Mouse (Mus musculus) frontal cortex, postnatal 25 days (tissue): ENCODE measurements around the gene Myo15b.

Experiments
- DNase-seq, 2 experiments: peaks; one replicate each; pipeline ENCODE4 v3.0.0; 2022; ENCODE audit warnings: low spot score in 2 of 2

The Myo15b gene

GRCm38 (mm10) chr11:115903384-115904230 lies 45.4 kb downstream of the Myo15b start:
- no peak for DNase-seq

DNA sequence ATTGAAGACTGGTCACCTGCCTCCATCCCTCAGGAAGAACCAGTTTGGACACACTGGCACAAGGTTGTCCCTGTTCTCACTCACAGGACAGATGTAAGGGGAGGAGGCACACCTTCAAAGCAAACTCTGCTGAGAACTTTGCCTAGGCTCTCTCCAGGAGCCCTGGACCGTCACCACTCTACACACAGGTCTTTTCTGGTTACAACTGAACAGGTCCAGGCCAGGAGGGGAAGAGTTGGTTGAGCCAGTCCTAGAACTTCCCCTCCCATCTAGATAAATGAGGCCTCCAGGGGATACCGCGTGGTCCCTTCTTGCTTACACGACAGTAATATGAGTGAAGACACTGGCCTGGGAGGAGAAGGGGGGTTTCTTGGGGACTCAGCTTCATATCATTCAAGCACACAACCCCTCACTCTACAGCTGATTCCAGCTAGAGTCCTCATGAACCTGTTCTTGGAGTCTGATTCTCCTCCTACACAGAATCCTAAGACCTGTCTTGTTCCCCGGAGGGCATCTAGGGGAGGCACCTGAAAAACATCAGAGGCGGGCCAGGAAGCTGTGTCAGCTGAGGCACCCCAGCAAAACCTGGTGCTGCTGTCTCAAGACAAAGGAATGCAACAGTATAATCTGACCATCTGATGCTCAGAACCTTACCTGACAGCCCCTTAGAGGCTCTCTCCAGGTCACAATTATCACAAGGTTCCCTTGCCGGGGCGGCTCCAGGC lies 46.2 kb downstream of the Myo15b start:
- no peak for DNase-seq

DNA sequence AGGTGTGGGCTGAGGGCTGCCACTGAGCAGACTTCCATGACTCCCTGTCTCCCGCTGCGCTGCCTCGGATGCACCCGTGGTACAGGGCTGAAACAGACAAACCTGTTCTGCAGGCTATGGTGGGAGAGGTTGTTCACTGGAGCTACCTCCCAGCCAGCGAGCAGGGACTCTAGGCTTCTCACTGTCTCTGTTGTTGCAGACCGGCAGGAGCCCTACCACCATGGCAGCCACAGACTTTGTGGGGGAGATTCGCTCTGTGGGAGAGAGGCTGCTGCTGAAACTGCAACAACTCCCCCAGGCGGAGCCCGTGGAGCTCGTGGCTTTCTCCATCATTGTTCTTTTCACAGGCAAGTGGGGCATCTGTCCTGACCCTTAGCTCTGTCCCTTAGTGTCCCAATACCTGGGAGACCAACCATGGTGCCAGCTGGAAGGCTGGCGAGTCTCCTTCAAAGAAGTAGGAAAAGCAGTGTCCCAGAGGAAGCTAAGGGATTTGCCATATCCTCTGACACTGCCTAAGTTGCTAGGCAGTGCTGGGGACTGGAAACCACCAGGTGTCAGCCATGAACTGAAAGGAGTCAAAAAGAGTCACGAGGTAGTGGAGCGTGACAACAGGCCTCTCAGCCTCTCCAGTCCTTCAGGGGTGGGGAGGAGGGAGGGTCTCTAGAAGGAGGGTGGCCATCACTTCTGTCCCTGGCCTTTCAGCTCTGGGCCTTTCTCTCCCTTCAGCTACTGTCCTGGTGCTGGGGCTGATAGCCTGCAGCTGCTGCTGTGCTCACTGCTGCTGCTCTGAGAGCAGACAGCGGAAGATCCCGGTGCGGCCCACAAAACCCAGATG lies 47.0 kb downstream of the Myo15b start:
- DNase-seq = peak in 1 of 2 experiments; percentile 17

DNA sequence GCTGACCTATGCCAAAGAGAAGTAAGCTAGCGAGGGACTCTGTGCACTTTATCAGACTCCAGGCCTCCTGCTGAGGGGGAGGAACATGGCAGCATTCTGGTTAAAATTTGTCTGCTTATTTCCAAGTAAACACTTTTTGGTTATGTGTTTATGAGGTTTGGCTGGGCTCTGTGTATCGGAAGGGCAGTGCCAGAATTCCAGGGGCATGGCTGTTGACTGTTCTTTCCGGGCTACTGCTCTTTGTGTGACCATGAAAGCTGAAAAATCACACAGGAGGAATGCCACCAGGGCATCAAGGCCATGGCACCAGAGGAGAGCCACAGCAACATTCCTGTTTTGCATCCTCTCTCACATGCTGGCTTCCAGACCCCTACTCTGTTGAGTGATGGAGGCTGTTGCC lies 47.9 kb downstream of the Myo15b start:
- no peak for DNase-seq

- no peak for DNase-seq
Observed at GRCm38 (mm10) chr11:115906521-115906920, 48.3 kb downstream of the Myo15b start.

DNA sequence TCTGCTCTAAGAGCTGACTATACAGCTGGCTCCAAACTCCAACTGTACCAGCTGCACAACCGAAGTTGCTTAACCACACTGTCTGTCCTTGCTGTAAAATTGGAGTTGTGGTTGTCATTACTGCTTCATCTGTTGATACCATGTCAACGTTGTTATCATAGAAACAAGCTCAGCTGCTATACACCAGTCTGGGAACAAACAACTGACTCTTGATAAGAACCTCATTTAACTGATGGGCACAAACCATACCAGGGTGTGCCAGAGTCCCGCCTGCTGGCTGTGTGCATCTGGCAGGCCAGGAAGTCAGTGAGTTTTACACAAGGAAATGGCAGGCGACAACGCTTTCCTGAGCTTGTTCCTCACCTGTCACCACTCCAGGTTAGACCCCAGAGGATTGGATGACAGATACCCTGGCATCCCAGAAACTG lies 52.9 kb downstream of the Myo15b start:
- DNase-seq = no peak

- no peak for DNase-seq
Observed at GRCm38 (mm10) chr11:115911632-115912376, 53.6 kb downstream of the Myo15b start, which contains the start of gene Smim6. TSS of gene Smim6 (plus strand) at chr11:115912017.

DNA sequence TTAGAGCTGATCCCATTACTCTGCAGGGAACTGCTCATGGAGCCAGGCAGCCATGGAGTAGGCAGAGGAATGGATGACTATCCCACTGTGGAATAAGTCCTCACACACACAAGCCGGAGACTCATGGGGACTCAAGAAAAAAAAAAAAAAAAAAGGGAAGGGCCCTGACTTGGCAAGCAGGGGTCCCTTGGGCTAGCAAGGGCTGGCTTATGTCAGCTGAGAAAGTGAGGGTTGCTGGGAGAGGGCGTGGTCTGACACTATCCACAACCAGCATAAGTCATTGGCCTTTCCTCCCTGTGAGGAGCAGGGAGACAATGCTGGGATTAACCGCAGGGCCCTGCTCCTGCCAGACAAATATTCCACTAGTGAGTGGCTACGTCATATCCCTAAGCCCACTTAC lies 58.4 kb downstream of the Myo15b start:
- DNase-seq = no peak

DNA sequence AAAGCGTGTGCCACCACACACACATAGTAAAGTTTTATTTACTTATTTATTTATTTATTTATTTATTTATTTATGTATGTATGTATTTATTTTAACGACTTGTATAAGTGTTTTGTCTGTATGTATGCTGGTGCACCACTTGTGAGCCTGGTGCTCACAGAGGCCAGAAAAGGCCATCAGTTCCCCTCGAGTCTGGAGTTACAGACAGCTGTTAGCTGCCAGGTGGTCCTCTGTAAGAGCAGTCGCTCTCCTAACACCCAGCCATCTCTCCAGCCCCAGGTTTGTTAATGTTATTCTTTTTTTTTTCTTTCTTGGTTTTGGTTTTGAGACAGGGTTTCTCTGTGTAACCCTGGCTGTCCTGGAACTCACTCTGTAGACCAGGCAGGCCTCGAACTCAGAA lies 60.4 kb downstream of the Myo15b start:
- no peak for DNase-seq

- no peak for DNase-seq
Observed at GRCm38 (mm10) chr11:115919073-115919472, 60.9 kb downstream of the Myo15b start.

DNA sequence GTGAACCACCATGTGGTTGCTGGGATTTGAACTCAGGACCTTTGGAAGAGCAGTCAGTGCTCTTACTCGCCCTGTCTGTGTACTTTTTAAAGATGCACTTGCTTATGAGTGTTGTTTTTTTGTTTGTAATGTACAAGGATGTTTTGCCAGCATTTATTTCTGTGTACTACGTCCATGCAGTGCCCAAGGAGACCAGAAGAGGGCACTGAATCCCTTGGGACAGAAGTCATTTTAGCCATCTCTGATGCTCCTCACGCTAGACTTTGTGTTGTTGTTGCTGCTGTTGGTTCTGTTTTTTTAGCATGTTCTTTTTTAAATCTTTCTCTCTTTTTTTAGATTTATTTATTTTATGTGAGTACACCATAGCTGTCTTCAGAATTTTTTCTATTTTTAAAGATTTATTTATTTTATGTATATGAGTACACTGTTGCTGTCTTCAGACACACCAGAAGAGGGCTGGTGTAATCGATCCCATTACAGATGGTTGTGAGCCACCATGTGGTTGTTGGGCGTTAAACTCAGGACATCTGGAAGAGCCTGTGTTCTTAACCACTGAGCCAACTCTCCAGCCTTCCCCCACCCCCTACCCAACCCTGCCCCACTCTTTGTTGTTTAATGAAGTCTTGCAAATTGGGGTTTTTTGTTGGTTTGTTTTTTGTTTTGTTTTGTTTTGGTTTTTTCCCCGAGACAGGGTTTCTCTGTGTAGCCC lies 62.1 kb downstream of the Myo15b start:
- no peak for DNase-seq

DNA sequence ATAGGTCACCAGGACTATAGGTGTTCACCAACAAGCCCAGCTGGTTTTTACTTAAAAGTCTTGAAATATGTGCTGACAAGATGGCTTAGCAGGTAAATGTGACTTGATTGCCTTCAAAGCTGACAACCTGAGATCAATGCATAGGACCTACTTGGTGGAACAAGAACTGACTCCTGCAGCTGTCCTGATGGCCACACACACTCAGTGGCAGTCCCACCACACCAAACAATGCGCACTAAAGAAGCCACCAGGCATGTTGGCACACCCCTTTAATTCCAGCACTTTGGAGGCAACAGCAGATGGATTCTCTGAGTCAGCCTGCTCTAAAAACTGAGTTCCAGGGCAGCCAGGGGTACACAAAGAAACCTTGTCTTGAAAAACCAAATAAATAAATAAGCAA lies 63.8 kb downstream of the Myo15b start:
- no peak for DNase-seq

DNA sequence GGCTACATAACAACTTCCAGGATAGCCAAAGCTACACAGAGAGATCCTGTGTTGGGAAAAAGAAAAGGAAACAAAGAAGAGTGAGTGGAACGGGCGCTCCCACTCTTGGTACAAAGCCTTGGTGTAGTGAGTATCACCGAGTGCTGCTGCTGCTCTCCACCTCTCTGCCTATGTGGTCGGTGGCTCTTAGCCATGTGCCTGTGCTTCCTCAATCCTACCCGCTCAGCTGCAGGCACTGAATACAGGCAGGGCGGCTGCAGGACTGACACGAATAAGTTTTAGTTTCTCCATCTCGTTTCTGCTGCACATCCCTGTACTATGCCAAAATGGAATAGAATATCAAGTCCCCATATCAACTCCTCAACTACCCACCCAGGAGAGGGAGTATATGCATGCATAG lies 70.8 kb downstream of the Myo15b start:
- DNase-seq = no peak

DNA sequence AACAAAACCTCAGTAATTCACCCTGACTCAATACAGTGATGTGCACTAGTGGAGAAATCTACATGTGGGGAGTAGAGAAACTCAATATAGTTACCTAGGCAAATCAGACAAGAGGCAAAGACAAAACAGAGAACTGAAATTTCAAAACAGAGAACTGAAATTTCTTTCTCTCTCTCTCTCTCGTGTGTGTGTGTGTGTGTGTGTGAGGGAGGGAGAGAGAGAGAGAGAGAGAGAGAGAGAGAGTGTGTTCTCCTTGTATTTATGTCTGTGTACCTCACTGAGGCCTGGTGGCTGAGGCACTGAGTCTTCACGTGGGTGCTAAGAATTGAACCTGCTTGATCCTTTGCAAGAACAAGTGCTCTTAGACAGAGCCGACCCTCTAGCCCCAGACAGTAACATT lies 71.6 kb downstream of the Myo15b start:
- DNase-seq = no peak

GRCm38 (mm10) chr11:115931235-115931634 lies 73.0 kb downstream of the Myo15b start:
- DNase-seq = no peak

GRCm38 (mm10) chr11:115933108-115933746 lies 75.0 kb downstream of the Myo15b start, which contains the start of the genes Sap30bp and Recql5:
TSS of gene Sap30bp (plus strand) at chr11:115933282.
TSS of gene Recql5 (minus strand) at chr11:115933477.
- DNase-seq = peak; percentile 91 to 95

GRCm38 (mm10) chr11:115933747-115934110 lies 75.5 kb downstream of the Myo15b start:
- no peak for DNase-seq

GRCm38 (mm10) chr11:115939690-115940329 lies 81.6 kb downstream of the Myo15b start:
- peak; percentile 53 to 67 for DNase-seq

DNA sequence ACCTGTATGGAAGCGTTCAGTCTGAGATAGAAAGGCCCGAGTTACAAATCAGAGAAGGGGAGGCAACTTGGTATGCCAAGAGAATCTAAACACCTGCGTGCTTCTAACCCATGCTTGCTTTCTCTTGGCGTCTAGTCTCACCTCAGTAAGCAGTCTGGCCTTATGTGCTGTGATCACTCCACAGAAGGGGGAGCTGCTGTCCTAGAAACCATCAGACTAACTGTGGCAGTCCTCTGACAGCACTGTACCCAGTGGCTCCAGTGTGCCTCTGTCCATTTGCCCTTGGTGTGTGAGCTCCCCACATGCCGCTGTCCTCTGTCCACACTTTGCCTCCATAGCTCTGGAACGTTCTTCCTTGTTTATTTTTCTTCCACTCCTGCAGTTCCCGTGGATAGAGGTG lies 83.8 kb downstream of the Myo15b start:
- DNase-seq = no peak
